Mouse (Mus musculus): ENCODE data around the gene Zhx3.

The Zhx3 gene

DNA sequence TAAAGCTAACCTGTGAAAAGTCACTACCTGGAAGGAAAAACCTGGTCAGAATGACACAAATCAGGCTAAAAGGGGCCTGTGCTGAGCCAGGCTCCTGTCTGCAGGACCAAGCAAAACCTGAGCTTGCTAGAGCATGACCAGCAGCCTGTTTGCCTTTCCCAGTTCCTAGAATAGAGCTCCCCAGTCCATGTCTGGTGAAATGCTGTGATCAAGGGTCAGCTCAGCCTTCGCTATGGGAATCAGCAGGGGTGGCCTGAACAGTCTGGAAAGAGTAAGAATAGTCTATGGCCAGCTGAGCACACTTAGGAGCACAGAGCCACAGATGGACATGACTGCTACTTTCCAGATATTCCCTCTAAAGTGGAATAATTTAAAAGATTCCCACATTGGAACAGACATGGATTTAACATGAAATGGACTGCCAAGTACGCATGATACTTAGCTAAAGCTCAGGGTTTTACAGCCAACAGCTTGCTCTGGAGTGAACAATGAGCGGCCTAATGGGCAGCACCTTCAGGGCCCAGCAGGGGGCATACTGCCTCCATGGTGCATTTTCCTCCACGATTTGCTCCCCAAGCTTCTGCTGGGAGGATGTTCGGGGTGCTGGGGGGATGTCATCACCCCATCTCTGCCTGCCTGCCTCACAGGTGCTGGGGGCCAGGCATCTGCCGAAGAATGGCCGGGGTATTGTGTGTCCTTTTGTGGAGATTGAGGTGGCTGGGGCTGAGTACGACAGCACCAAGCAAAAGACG lies 112.2 kb downstream of the Zhx3 start:
- DNase-seq (ENCODE audit: low spot score in 2 of 2) = peak in 1 of 2 experiments; percentile 59

DNA sequence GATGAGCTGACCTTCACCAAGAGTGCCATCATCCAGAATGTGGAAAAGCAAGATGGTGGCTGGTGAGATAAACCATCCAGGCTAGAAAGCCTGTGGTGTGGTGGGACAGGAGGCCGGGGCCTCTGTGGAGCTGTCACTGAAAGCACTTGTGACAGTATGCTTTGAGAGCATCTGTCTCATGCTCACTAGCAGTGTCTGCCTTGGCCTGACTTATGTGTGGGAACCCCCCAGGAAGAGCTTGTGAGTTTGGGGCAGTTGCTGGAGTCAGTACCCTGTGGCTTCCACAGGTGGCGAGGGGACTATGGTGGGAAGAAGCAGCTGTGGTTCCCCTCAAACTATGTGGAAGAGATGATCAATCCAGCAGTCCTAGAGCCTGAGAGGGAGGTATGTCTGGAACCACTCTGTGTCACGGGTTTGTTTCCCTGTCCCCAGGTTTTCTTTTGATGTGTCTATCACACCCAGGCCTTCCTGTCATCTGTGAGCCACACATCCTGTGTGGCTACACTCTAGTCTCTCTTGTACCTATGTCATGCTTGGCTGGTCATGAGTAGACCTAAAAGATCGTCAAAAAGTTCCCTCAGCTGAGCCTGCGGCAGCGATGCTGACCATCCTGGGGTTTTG lies 116.1 kb downstream of the Zhx3 start:
- no peak for DNase-seq (ENCODE audit: low spot score in 2 of 2)

DNA sequence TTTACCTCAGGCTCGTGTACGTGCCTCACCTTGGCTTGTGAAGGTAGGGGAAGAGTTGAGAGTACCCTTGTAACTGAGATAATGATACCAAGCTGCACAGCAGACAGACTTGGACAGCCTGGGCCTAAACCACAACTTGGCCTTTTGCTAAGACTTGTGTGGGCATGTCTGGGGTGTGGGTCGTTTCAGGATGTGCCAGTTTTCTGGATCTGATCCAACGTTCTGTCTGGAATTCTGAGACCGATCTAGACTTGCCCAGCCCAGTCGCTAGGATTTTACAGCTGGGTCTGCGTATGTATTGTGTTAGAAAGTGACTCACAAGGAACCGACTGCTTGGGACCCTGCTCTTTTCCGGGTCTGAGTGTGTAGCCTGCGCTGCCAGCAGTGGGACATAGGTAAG lies 125.7 kb downstream of the Zhx3 start:
- DNase-seq (ENCODE audit: low spot score in 2 of 2) = no peak

DNA sequence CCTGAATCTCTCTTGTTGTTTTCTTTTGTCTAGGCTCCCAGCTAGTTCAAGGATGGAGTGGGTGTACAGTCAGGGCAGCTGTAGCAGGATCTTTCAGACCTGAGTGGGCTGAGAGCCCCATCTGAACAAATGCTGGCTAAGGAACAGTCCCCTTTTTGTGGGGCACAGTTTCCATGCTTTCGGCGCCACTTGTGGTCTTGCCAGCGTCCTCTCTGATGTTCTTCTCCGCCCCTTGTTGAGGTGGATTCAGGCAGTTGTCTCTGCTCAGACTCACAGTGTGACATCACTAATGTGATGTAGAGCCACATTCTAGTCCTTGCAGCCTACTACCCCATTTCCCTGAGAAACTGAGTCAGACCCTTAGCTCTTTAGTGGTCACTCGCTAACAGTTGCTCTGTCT lies 126.2 kb downstream of the Zhx3 start:
- no peak for DNase-seq (ENCODE audit: low spot score in 2 of 2)

DNA sequence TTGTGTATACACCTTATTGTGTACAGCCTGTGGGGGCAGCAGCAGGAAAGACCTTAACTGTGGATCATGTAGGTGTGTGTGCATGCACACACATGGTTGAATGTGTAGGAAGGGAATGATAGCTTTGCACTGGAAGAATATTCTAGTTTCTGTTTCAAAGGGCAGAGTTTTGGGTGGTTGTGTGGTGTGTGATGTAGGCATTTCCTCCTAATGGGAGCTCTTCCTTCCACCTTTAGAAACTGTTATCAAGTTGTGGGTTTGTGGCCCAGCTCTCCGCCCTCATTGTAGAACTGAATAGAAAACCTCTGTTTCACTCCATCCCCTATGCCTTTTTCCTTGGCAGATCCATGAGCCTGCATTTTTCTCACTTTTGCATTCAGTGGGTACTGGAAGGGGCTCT lies 127.3 kb downstream of the Zhx3 start:
- no peak for DNase-seq (ENCODE audit: low spot score in 2 of 2)

DNA sequence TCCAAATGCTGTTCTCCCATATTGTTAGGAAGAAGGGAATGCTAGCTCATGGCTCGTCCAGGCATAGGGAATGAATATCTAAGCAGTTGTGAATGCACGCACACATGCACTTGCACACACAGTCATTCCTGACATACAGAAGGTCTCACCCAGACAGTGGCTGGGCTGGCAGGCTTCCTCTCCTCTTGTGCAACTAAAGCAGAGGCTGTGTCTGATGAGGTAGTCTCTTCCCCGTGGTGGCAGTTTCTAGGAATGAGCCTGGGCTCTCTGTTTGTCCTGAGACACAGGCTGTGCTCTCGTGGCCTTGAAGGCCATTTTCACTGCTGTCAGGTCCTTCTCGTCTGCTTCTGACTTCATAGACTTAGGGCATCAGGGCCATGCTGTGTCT lies 128.0 kb downstream of the Zhx3 start:
- no peak for DNase-seq (ENCODE audit: low spot score in 2 of 2)

DNA sequence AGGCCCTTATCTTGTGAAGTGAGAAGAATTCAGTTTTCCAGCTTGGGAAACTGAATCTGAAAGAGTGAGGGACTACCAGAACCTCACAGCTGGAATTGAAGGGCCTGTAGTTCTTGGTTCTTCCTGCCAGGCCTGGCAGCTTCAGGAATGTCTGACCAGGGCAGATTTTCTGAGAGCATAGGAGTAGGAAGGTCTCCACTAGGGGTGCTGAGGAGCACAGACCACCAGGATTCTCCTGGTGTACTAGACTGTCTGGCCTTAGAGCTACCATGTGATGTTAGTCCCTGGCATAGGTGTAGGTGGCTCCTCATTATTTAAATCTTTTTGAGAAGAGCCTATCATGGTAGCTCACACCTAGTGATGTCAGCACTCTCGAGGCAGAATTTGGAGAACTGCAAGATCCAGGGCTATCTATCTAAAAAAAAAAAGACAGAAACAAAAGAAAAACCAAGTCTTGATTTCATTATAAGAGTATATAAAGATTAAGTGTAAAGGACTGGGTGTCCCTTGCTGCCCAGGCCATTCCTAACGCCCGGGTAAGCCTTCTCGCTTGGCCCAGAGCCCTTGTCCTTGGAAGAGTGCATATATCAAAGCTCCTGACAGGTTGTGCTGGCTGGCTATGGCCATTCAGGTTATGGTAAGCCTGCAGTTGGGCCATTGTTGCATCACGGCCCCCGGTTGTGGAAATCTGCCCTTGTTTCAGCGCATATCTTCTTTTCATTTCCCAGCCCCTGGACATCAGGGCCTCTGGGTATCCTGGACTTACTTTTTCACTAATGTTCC lies 128.6 kb downstream of the Zhx3 start:
- peak; percentile 62 to 72 for DNase-seq (ENCODE audit: low spot score in 2 of 2)

DNA sequence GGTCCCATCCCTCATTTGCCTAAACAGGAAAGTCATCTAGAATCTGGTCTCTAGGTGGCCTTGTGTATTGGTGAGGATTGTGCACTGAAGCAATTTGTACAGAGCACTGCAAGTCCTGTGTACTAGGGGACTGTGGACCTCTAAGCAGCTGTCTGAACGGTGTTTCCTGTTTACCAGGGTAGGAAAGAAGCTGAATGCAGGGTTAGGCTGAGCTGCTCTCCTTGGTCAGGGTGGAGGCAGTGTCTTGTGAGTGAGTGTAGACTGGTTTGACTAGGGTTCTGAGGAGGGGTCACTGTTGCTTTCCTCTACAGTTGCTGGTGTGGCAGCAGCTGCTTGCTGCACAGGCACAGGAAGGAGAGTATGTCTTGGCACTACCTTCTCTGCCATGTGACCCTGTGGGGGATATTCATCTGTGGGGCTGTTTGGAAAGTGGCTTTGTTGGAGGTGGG lies 130.6 kb downstream of the Zhx3 start:
- DNase-seq (ENCODE audit: low spot score in 2 of 2) = no peak

DNA sequence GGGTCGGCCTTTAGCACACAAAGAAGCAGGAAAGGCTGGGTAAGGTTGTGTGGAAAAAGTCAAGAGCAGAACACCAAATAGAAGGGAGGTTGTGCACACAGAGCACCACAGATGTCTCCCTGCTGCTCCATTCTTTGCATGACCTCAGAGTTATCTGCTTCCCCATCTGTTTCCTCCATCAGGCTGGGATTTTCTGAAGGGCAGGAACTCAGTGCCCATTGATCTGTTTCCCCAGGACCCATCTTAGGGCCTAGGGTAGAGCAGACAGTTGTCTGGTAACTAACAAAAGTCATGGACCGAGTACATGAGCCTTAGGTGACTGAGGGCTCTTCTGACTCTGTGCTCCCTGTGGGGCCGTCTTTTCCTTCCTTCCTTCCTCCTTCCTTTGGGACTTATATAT lies 131.2 kb downstream of the Zhx3 start:
- no peak for DNase-seq (ENCODE audit: low spot score in 2 of 2)

DNA sequence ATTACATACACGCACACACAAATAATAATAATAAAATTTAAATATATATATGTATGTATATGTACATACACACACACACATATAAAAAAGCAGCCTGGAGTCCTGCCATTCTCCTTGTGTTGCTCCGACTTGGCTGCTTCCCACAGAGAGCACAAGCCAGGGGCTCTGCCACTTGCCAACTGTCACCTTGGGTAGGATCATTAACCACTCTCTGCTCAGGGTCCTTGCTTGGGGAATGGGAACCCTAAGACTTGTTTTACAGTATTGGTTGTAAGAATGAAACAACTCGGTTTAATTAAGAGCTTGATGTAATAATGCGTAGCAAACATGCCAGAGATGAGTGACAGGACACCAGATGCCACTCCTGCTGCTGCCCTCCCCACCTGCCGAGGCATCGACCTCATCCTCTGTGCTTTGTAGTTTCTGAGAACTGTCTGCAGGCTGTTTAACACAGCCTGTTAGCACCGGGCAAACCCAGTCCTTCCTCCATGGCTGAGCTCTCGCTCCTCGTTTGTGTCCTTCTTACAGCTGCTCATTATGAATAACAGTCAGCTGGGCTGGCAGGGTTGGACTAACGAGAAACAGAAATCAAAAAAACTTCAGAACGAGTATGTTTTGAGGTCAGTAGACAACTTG lies 132.2 kb downstream of the Zhx3 start:
- DNase-seq (ENCODE audit: low spot score in 2 of 2) = no peak

DNA sequence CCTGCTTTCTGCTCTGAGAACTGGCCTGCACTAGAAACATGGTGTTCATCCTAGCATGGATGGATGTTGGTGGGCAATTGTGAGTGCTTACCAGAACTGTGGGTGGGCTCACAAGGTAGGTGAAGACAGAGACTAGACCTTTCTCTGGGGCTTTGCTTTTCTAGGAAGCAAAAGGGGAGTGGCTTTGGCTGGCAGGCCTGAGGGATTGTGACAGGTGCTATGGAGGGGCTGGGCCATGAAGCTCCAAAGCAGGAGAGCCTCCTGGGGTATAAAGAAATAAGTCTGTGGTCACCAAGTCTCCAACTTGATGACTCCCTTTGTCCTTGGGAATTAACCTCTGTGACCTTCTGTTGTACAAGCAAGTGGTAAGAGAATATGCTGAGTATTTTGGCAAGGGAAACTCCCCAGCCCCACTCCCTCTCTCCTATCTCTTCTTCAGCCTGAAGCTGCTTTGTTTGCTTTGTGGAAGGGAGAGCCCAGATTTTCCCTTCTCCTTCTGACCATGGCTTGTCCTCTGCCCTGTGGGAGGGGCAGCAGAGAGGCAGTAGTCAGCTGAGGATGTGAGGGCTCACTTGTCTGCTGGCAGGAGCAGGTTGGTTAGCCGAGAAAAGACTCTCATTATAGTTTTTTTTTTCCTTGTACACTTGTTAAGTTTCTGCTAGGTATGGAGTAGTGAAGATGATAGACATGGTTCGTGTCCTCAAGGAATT lies 133.0 kb downstream of the Zhx3 start:
- DNase-seq (ENCODE audit: low spot score in 2 of 2) = no peak

DNA sequence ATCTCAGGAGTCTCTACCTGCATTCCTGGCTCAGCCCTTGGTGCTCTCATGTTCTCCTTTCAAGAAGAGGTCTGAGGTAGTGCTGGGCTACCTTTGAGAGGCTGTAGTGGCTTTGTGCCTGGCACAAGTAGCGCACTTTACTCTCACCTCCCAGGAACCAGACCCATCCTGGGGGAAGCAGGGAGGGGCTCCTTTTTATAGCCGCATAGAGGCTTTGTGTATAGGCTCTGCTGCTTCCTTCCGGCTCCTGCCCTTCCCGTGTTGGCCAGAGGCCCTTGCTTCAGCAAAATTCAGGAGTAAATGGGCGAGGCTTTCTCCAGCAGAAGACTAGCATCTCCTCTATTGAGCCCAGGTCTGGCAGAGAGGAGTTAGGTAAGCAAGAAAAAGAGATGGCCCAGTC lies 134.4 kb downstream of the Zhx3 start:
- DNase-seq (ENCODE audit: low spot score in 2 of 2) = no peak

DNA sequence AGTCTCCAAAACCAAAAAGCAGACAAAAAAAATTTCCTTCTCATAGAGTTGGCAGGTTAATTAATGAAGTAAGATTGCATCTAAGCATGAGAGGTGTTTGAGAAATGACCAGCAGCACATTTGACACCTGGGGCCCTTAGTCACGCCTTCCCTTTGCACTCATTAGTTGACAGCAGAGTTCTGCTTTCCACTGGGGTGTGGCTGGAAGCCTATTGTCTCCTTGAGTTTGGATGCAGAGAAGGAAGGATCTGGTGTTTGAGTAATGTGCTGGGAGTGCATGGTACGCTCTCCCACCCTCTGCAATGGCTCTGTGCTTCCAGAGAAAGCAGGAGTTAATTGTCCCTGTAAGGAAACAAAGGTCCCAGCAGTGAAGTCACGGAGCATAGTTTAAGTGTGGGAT lies 136.3 kb downstream of the Zhx3 start:
- DNase-seq (ENCODE audit: low spot score in 2 of 2) = no peak

DNA sequence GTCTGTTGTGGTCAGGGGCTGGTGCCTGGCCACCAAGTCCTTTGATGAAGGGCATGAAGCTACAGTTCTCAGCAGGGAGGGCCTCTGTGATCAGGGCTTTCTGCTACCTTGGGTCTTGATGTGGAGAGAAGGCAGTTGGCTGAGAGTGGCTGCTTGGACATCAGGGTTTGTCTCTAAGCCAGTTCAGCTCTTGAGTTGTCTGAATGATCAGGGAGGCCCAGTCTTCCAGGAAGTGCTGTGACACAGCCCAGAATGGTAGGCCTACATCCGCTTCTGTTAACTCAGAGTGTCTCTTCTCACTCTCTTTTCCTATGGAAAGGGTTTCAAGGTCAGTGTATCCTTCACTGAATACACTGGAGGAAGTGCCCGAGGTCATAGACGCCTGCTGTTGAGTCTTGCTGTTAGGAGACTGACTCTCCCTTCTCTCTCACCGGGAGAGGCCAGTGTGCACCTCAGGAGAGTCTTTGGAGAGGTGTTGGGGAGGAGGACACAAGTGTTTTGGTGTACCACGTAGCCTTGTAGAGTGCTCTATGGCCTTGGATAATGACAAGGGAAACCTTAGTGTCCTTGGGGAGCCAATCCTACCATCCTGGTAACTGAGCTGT lies 137.0 kb downstream of the Zhx3 start:
- no peak for DNase-seq (ENCODE audit: low spot score in 2 of 2)

DNA sequence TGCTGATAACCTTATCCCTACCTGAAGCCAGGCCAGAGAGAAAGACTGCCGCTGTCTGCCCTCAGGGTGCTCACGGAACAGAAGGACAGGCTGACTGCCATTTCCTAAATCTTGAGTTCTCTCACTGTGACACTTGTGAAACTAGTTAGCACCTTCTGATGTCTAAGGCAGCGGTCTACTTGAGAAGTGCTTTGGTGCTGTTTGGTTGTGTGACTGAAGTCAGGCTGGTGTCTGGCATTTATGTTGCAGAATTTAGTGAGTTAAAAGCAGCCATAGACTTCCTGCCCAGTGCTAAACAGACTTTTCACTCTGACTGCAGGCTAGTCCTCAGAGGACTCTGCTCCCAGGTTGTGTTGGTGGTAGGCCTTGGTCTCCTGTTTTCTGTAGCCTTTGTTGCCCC lies 138.5 kb downstream of the Zhx3 start:
- DNase-seq (ENCODE audit: low spot score in 2 of 2) = no peak

DNA sequence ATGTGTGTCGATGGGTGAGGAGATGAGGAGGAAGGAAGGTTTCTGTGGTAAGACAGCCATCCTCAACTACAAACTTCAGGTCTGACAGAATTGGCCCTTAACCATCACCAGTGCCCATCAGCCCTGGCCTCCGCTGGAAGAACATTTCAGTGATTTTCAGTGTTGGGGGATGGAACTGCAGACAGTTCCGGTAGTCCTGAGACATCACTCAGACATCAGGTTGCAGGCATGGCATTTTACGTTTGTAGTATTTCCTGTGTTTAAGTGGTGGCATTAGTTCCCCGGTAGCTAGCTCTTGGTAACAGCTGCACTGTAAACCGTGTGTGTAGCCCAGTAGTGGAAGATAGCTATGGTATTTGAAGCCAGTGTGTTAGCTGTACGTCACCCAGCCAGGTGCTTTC lies 139.7 kb downstream of the Zhx3 start:
- no peak for DNase-seq (ENCODE audit: low spot score in 2 of 2)

DNA sequence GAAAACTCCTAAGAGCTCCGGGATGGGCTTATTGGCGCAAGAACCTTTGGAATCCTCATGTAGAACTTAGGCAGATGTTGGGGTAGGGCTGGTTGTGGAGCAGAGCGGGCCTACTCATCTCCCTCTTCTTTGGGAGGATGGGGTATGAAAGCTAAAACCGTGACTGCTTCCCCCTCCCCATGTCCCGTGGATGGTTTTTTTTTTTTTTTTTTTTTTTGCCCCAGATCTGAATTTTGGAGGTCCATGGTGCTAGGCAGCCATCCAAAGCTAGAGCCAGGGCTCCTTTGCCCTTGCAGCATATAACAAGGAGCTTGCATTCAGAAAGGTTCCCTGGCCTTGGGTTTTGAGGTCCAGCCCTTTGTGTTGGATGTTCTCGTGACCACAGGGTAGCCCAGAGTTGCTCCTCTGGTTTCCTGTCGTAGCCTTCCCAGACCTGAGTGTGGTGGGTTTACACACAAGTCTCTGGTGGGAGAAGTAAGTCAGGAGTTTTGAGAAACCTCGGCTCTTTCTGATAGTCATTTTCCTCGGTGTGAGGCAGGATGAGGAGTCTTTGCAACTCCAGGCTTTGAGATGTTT lies 140.3 kb downstream of the Zhx3 start:
- DNase-seq (ENCODE audit: low spot score in 2 of 2) = no peak

DNA sequence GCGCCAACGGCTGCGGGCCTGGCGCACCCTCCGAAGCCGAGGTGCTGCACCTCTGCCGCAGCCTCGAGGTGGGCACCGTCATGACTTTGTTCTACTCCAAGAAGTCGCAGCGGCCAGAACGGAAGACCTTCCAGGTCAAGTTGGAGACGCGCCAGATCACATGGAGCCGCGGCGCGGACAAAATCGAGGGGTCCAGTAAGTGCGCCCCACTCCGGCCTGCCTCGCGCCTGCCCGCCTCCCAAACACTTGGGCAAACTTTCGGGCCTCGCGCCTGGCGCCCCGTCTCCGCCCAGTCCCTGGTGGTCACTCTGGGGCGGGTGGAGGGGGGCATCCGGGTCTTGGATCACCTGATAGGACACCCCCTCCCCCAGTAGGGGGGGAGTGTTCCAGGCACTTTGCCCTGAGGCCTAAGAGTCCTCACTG lies 140.9 kb downstream of the Zhx3 start:
- DNase-seq (ENCODE audit: low spot score in 2 of 2) = peak; percentile 80 to 81

DNA sequence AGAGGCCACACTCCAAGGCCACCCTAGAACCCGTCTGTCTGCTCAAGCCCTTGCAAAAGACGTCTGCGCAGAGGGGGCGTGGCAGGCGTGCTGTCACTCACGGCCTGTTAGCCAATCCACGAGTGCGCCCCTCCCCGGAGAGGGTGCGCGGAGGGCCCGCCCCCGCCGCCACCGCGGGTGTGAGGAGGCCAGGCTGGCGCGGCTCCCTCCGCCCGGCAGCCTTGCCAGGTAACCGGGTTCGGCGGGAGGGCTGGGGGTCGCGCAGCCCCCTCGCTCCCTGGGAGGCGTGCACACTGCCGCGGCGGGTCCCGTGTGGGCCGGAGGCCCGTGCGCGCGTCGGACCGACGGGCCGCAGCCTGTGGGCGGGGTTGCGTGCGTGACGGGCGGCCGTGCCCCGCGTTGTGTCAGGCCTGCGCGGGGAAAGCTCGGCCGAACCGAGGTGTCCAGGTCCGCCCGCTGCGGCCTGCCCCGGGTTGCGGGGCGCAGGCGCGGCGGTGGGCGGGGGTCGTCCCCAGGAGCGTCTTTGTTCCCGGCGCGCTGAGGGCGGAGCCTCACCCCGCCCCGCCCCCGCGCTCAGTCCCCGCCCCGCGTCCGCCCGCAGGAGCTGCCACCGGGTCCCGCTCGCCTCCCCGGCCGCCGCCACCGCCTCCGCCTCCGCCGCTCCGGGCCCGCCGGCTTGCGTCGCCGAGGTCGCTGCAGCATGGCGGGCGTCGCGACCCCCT lies 141.5 kb downstream of the Zhx3 start, which contains the start of gene Plcg1:
Plcg1 (plus strand) TSS at position 184 of the 722 bp plus-strand sequence.
- DNase-seq (ENCODE audit: low spot score in 2 of 2) = peak; percentile 97

DNA sequence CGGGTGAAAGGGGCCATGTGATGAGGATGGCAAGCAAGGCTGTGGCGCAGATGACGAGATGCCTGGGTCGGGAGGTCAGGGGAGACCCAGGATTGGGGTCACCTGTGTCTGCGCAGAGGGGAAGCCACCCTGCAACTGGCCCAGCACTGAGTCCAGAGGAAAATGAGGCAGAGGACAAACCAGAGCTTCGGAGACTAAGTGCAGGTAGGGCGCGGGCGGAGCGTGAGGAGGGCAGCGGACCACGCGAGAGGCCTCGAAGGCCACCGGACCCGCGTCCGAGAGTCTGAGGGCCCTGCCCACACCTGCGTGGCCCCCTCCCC lies 142.0 kb downstream of the Zhx3 start:
- DNase-seq (ENCODE audit: low spot score in 2 of 2) = no peak
